Mouse (Mus musculus) liver, adult 2 months (tissue): ENCODE measurements around the gene Mylk2.

Experiments used
- CTCF ChIP-seq: fragments of 200-500 bp; IDR thresholded peaks from 2 replicates; pipeline ENCODE4 v1.5.1; 2011; ENCODE audit warnings: low read depth, low read length, control low read depth
- POLR2A ChIP-seq: fragments of 200-500 bp; IDR thresholded peaks from 2 replicates; pipeline ENCODE4 v1.6.1; 2011; ENCODE audit warnings: low read length, control low read depth; ENCODE audit not compliant: insufficient read depth; ENCODE audit errors: extremely low read depth

- TF ChIP-seq CTCF (no peak), POLR2A (no peak)
These were observed 27.0 kb upstream of the Mylk2 start for GRCm38 (mm10) chr2:152884101-152884645.
